In genomic region chr4:49557375-49557774, GRCm38 (mm10) we compare ENCODE assay signal across 30 mouse cellular contexts. TPM values are rescaled to one million over a fixed set of nuclear protein-coding genes. Genes with fewer than 3 reads are reported as not detected.
DNase-seq lines count a peak whose midpoint lies in the region; ATAC-seq and TF ChIP-seq lines count a peak whose summit lies in the region.
"Had no signal": no experiment of that assay in that cellular context is flagged by ENCODE, and none has a peak within 500 bp of the region (broad histone marks: within the 10 kb centered on the region; RNA-seq: fewer than 3 reads in every experiment).

No protein-coding gene starts in this region.

- DNase-seq in heart, adult 11 months, result peak; percentile 46
- no peak for DNase-seq in heart, adult 18-20 months
- no peak for DNase-seq in liver, postnatal 0 days
- DNase-seq: adrenal gland, adult 8-10 months; adrenal gland, postnatal 25 days; cerebellum, adult 11 months; cerebellum, adult 2 months; cerebellum, adult 9-11 months; cerebellum, postnatal 25 days; forebrain, postnatal 0 days; gastrocnemius, postnatal 25 days had no signal

- no peak overlapping the region for H3K4me3 ChIP-seq in liver, postnatal 0 days (ENCODE audit: low read depth, low read length)
- no peak overlapping the region for H3K4me3 ChIP-seq in liver, embryonic 12.5 days
- no peak overlapping the region for H3K4me3 ChIP-seq in small intestine, adult 2 months (ENCODE audit: low read depth, low read length)
- H3K4me3 ChIP-seq: embryonic facial prominence, embryonic 12.5 days; embryonic facial prominence, embryonic 15.5 days; hindbrain, embryonic 12.5 days; hindbrain, embryonic 15.5 days had no signal

- TF ChIP-seq POLR2A in small intestine, adult 2 months (IDR thresholded peaks at IDR 0.05; ENCODE audit: low read depth, low read length), result no peak

- WGBS in liver, postnatal 0 days (ENCODE audit: insufficient replicate concordance), result 85% methylated on average over 7 of the region's 7 CpGs
- 96% methylated on average over 7 of the region's 7 CpGs for WGBS in liver, embryonic 12.5 days (ENCODE audit: insufficient replicate concordance)
- WGBS in small intestine, adult 2 months, result 100% methylated on average over 7 of the region's 7 CpGs

- no peak for ATAC-seq in liver, postnatal 0 days
- ATAC-seq in liver, embryonic 12.5 days, result no peak
- ATAC-seq in activated CD4-positive, CD25-positive, alpha-beta regulatory T cell, adult 4 months, result no peak
- ATAC-seq: CD4-positive, CD25-positive, alpha-beta regulatory T cell, adult 4 months; forebrain, embryonic 14.5 days; forebrain, postnatal 0 days had no signal

- peak overlapping the region; percentile 92 for H3K27ac ChIP-seq in liver, postnatal 0 days (ENCODE audit: low read depth)
- H3K27ac ChIP-seq in liver, embryonic 12.5 days, result no peak overlapping the region
- peak overlapping the region; percentile 87 for H3K27ac ChIP-seq in small intestine, adult 2 months (ENCODE audit: insufficient read depth, low read depth, low read length)
- H3K27ac ChIP-seq: embryonic facial prominence, embryonic 12.5 days; embryonic facial prominence, embryonic 15.5 days; hindbrain, embryonic 12.5 days; hindbrain, embryonic 15.5 days had no signal

- H3K4me1 ChIP-seq in liver, postnatal 0 days (ENCODE audit: insufficient read depth), result peaks cover 8% of the 10 kb centered on the region; the same call in 1 of the 2 replicates
- H3K4me1 ChIP-seq in liver, embryonic 12.5 days, result no peaks in the 10 kb centered on the region
- peaks cover 32% of the 10 kb centered on the region for H3K4me1 ChIP-seq in small intestine, adult 2 months (ENCODE audit: control insufficient read depth, insufficient read depth, insufficient read length, low read length)
- H3K4me1 ChIP-seq: embryonic facial prominence, embryonic 12.5 days; embryonic facial prominence, embryonic 15.5 days; hindbrain, embryonic 12.5 days had no signal

- H3K9ac ChIP-seq in liver, postnatal 0 days (replicated peaks), result no peak overlapping the region; the same call in 1 of the 2 replicates
- H3K9ac ChIP-seq in liver, embryonic 12.5 days, result no peak overlapping the region
- H3K9ac ChIP-seq: embryonic facial prominence, embryonic 12.5 days; embryonic facial prominence, embryonic 15.5 days; forebrain, postnatal 0 days; hindbrain, embryonic 12.5 days; hindbrain, embryonic 15.5 days had no signal

- H3K36me3 ChIP-seq in liver, postnatal 0 days (replicated peaks; ENCODE audit: insufficient read depth, low read length), result no peaks in the 10 kb centered on the region
- H3K36me3 ChIP-seq in liver, embryonic 12.5 days, result no peaks in the 10 kb centered on the region
- no peaks in the 10 kb centered on the region for H3K36me3 ChIP-seq in small intestine, adult 2 months (ENCODE audit: control insufficient read depth, insufficient read depth, low read length)
- H3K36me3 ChIP-seq: embryonic facial prominence, embryonic 12.5 days; embryonic facial prominence, embryonic 15.5 days; hindbrain, embryonic 12.5 days; hindbrain, embryonic 15.5 days had no signal

- no peak for TF ChIP-seq EP300 in liver, postnatal 0 days (IDR thresholded peaks at IDR 0.05; ENCODE audit: low read depth)

- no peaks in the 10 kb centered on the region for H3K27me3 ChIP-seq in liver, postnatal 0 days (ENCODE audit: insufficient read depth, low read length)
- no peaks in the 10 kb centered on the region for H3K27me3 ChIP-seq in liver, embryonic 12.5 days (replicated peaks)
- no peaks in the 10 kb centered on the region for H3K27me3 ChIP-seq in small intestine, adult 2 months (ENCODE audit: control insufficient read depth, insufficient read depth, low read length)
- H3K27me3 ChIP-seq: embryonic facial prominence, embryonic 12.5 days; embryonic facial prominence, embryonic 15.5 days; hindbrain, embryonic 12.5 days; hindbrain, embryonic 15.5 days had no signal

- no peaks in the 10 kb centered on the region for H3K9me3 ChIP-seq in liver, postnatal 0 days (ENCODE audit: low read length)
- no peaks in the 10 kb centered on the region for H3K9me3 ChIP-seq in liver, embryonic 12.5 days (replicated peaks)
- H3K9me3 ChIP-seq: embryonic facial prominence, embryonic 12.5 days; embryonic facial prominence, embryonic 15.5 days; hindbrain, embryonic 12.5 days; hindbrain, embryonic 15.5 days had no signal

- no peak for TF ChIP-seq CTCF in liver, postnatal 0 days (IDR thresholded peaks at IDR 0.05; ENCODE audit: low read depth)
- TF ChIP-seq CTCF in small intestine, adult 2 months (IDR thresholded peaks at IDR 0.05; ENCODE audit: extremely low read depth, insufficient read length, insufficient replicate concordance, low read depth, low read length), result no peak

- H3K4me2 ChIP-seq in liver, postnatal 0 days (ENCODE audit: low read depth, low read length), result no peak overlapping the region
- H3K4me2 ChIP-seq in liver, embryonic 12.5 days, result no peak overlapping the region
- H3K4me2 ChIP-seq: embryonic facial prominence, embryonic 12.5 days; embryonic facial prominence, embryonic 15.5 days; heart, embryonic 11.5 days; hindbrain, embryonic 12.5 days; hindbrain, embryonic 15.5 days had no signal

RNA-seq across cellular contexts. Expression of gene Aldob, which starts 8.0 kb away (rescaled TPM):
- 10 to 100 TPM in 1 of 2 experiments, 1 to 10 TPM in 1; 9.2 to 11.7 TPM for total RNA-seq in heart, adult 18-20 months (2021)
- 2,616 and 2,625 TPM in 2 replicates for polyA plus RNA-seq in liver, postnatal 0 days (2015; fragmentation: Nextera tagmentation; extraction: Ambion mirVana)
- 54.0 and 57.6 TPM in 2 replicates for polyA plus RNA-seq in liver, embryonic 12.5 days (2016; fragmentation: Nextera tagmentation; extraction: Ambion mirVana)
- 633 and 1,402 TPM in 2 replicates for polyA plus RNA-seq in small intestine, adult 2 months (2012; rRNA removed)
- not detected for polyA plus RNA-seq in activated CD4-positive, CD25-positive, alpha-beta regulatory T cell, adult 4 months (2017; shearing (Covaris generic))
- total RNA-seq: adrenal gland, postnatal 25 days; common myeloid progenitor, adult 5-6 weeks; gastrocnemius, postnatal 25 days; hematopoietic stem cell, adult 5-6 weeks; MEL had no signal
- polyA plus RNA-seq: C2C12; CD4-positive, CD25-positive, alpha-beta regulatory T cell, adult 4 months; embryonic facial prominence, embryonic 12.5 days; forebrain, embryonic 11.5 days; hindbrain, embryonic 12.5 days had no signal

RNA-seq across cellular contexts. Expression of gene Zfp189, which starts 36.4 kb away (rescaled TPM):
- 1 to 10 TPM; 6.1 to 7.2 TPM for total RNA-seq in heart, adult 18-20 months (2021)
- 2.2 and 2.5 TPM in 2 replicates for polyA plus RNA-seq in liver, postnatal 0 days (2015; fragmentation: Nextera tagmentation; extraction: Ambion mirVana)
- 4.3 and 4.6 TPM in 2 replicates for polyA plus RNA-seq in liver, embryonic 12.5 days (2016; fragmentation: Nextera tagmentation; extraction: Ambion mirVana)
- 0.08 and 0.18 TPM in 2 replicates for polyA plus RNA-seq in small intestine, adult 2 months (2012; rRNA removed)
- 1 to 10 TPM; 2.3 to 3.0 TPM for polyA plus RNA-seq in activated CD4-positive, CD25-positive, alpha-beta regulatory T cell, adult 4 months (2017; shearing (Covaris generic))

RNA-seq across cellular contexts. Expression of gene Mrpl50, which starts 36.5 kb away (rescaled TPM):
- 10 to 100 TPM; 51.0 to 53.6 TPM for total RNA-seq in heart, adult 18-20 months (2021)
- polyA plus RNA-seq in liver, postnatal 0 days (2015; fragmentation: Nextera tagmentation; extraction: Ambion mirVana), result 64.3 and 66.1 TPM in 2 replicates
- polyA plus RNA-seq in liver, embryonic 12.5 days (2016; fragmentation: Nextera tagmentation; extraction: Ambion mirVana), result 65.8 and 67.3 TPM in 2 replicates
- 0.46 and 0.98 TPM in 2 replicates for polyA plus RNA-seq in small intestine, adult 2 months (2012; rRNA removed)
- 10 to 100 TPM; 29.9 to 30.4 TPM for polyA plus RNA-seq in activated CD4-positive, CD25-positive, alpha-beta regulatory T cell, adult 4 months (2017; shearing (Covaris generic))

RNA-seq across cellular contexts. Expression of gene Tmem246, which starts 40.3 kb away (rescaled TPM):
- 10 to 100 TPM; 48.3 to 56.5 TPM for total RNA-seq in heart, adult 18-20 months (2021)
- 3.3 and 3.9 TPM in 2 replicates for polyA plus RNA-seq in liver, postnatal 0 days (2015; fragmentation: Nextera tagmentation; extraction: Ambion mirVana)
- 13.3 and 14.6 TPM in 2 replicates for polyA plus RNA-seq in liver, embryonic 12.5 days (2016; fragmentation: Nextera tagmentation; extraction: Ambion mirVana)
- 35.6 and 62.3 TPM in 2 replicates for polyA plus RNA-seq in small intestine, adult 2 months (2012; rRNA removed)
- not detected for polyA plus RNA-seq in activated CD4-positive, CD25-positive, alpha-beta regulatory T cell, adult 4 months (2017; shearing (Covaris generic))
- polyA plus RNA-seq: CD4-positive, CD25-positive, alpha-beta regulatory T cell, adult 4 months had no signal

RNA-seq across cellular contexts. Expression of gene Baat, which starts 51.0 kb away (rescaled TPM):
- not detected for total RNA-seq in heart, adult 18-20 months (2021)
- polyA plus RNA-seq in liver, postnatal 0 days (2015; fragmentation: Nextera tagmentation; extraction: Ambion mirVana), result 16.6 and 18.2 TPM in 2 replicates
- polyA plus RNA-seq in liver, embryonic 12.5 days (2016; fragmentation: Nextera tagmentation; extraction: Ambion mirVana), result 0.21 and 0.37 TPM in 2 replicates
- polyA plus RNA-seq in small intestine, adult 2 months (2012; rRNA removed), result 0.39 TPM in 1 of 2 replicates, not detected in the other
- not detected for polyA plus RNA-seq in activated CD4-positive, CD25-positive, alpha-beta regulatory T cell, adult 4 months (2017; shearing (Covaris generic))
- total RNA-seq: common myeloid progenitor, adult 5-6 weeks; forebrain, postnatal 0 days; heart, postnatal 25 days; hematopoietic stem cell, adult 5-6 weeks; MEL had no signal
- polyA plus RNA-seq: CD4-positive, CD25-positive, alpha-beta regulatory T cell, adult 4 months; embryonic facial prominence, embryonic 15.5 days; forebrain, embryonic 14.5 days; gonadal fat pad, adult 2 months; heart, postnatal 0 days; hindbrain, embryonic 15.5 days; intestine, embryonic 14.5 days had no signal

Comparison
In these comparisons a context has a peak if more than half of its experiments do, and no peak if none do; other contexts are left out.
1. RNA of gene Aldob, which starts 8.0 kb away (polyA plus RNA-seq): 2,616 to 2,625 TPM in liver, postnatal 0 days, 633 to 1,402 TPM in small intestine, adult 2 months and 54.0 to 57.6 TPM in liver, embryonic 12.5 days; not detected in activated CD4-positive, CD25-positive, alpha-beta regulatory T cell, adult 4 months; every median in the first group is over 10 times any median in the second.
2. RNA of gene Mrpl50, which starts 36.5 kb away (polyA plus RNA-seq): 65.8 to 67.3 TPM in liver, embryonic 12.5 days, 64.3 to 66.1 TPM in liver, postnatal 0 days and 29.9 to 30.4 TPM in activated CD4-positive, CD25-positive, alpha-beta regulatory T cell, adult 4 months; 0.46 to 0.98 TPM in small intestine, adult 2 months; every median in the first group is over 10 times any median in the second.